Comparison of ENCODE assay signal across 8 mouse cellular contexts in genomic region chr15:81858517-81859329, GRCm38 (mm10). TPM values are rescaled to one million over a fixed set of nuclear protein-coding genes. Genes with fewer than 3 reads are reported as not detected.
DNase-seq lines count a peak whose midpoint lies in the region; ATAC-seq and TF ChIP-seq lines count a peak whose summit lies in the region.

TSS of gene Tob2 (minus strand) at chr15:81858796.

- H3K36me3 ChIP-seq in heart, embryonic 10.5 days, result peaks cover 10% of the 10 kb centered on the region; the same call in 1 of the 2 replicates
- H3K36me3 ChIP-seq in kidney, embryonic 14.5 days (ENCODE audit: control insufficient read depth, insufficient read depth, low read length), result peaks cover under 1% of the 10 kb centered on the region; the same call in 1 of the 2 replicates
- H3K36me3 ChIP-seq in midbrain, postnatal 0 days (ENCODE audit: insufficient read depth, low read length), result no peaks in the 10 kb centered on the region
- no peaks in the 10 kb centered on the region for H3K36me3 ChIP-seq in splenic B cell, adult 2 months (ENCODE audit: control insufficient read depth, insufficient read depth, low read length, poor library complexity, severe bottlenecking)

- peaks cover 2% of the 10 kb centered on the region; the same call in 1 of the 2 replicates for H3K4me1 ChIP-seq in bone marrow, adult 2 months (ENCODE audit: control insufficient read depth, insufficient read depth, low read length)
- peaks cover 18% of the 10 kb centered on the region for H3K4me1 ChIP-seq in heart, embryonic 10.5 days
- 0 out of 2 replicates have a peak, but pooled peaks cover 6% of the 10 kb centered on the region for H3K4me1 ChIP-seq in kidney, embryonic 14.5 days (ENCODE audit: control insufficient read depth, insufficient read depth, low read length)
- peaks cover 4% of the 10 kb centered on the region; the same call in 1 of the 2 replicates for H3K4me1 ChIP-seq in midbrain, postnatal 0 days (ENCODE audit: insufficient read depth, low read length)

- peak; percentile 47; the same call in 1 of the 2 replicates for TF ChIP-seq POLR2A in bone marrow, adult 2 months (IDR thresholded peaks at IDR 0.05; ENCODE audit: borderline replicate concordance, control insufficient read depth, low read depth, low read length)

- TF ChIP-seq CTCF in bone marrow, adult 2 months (IDR thresholded peaks at IDR 0.05; ENCODE audit: control insufficient read depth, insufficient read depth, low read length), result no peak
- TF ChIP-seq CTCF in midbrain, postnatal 0 days (IDR thresholded peaks at IDR 0.05), result peak; percentile 53

- peak; percentile 73 to 77 for DNase-seq in B cell, adult 2 months
- peak; percentile 87 for DNase-seq in heart, embryonic 10.5 days (ENCODE audit: low spot score)
- peak; percentile 69 for DNase-seq in liver
- DNase-seq in midbrain, postnatal 0 days (ENCODE audit: low spot score), result peak; percentile 68
- peak; percentile 74 for DNase-seq in splenic B cell, adult 2 months (ENCODE audit: low read depth, low spot score)

- peak; percentile 37 for ATAC-seq in erythroblast, adult 5-6 weeks (replicated peaks; ENCODE audit: low FRiP score, poor library complexity, severe bottlenecking)
- ATAC-seq in kidney, embryonic 14.5 days (ENCODE audit: low FRiP score, low TSS enrichment), result peak; percentile 22
- ATAC-seq in midbrain, postnatal 0 days (ENCODE audit: low FRiP score), result peak; percentile 2; the same call in 1 of the 2 replicates

- peak within 1 kb of the TSS; percentile 91 for H3K4me2 ChIP-seq in kidney, embryonic 14.5 days (replicated peaks; ENCODE audit: low read depth, low read length)
- peak within 1 kb of the TSS; percentile 92 for H3K4me2 ChIP-seq in midbrain, postnatal 0 days (ENCODE audit: low read depth, low read length, poor library complexity, severe bottlenecking)

- H3K27me3 ChIP-seq in heart, embryonic 10.5 days (ENCODE audit: insufficient read depth, poor library complexity, severe bottlenecking), result no peaks in the 10 kb centered on the region
- no peaks in the 10 kb centered on the region for H3K27me3 ChIP-seq in kidney, embryonic 14.5 days (ENCODE audit: control insufficient read depth, insufficient read depth, low read length)
- no peaks in the 10 kb centered on the region for H3K27me3 ChIP-seq in midbrain, postnatal 0 days (ENCODE audit: insufficient read depth, low read length)
- H3K27me3 ChIP-seq in splenic B cell, adult 2 months (ENCODE audit: control insufficient read depth, insufficient read depth, low read length, poor library complexity, severe bottlenecking), result no peaks in the 10 kb centered on the region

- peak within 1 kb of the TSS; percentile 91 for H3K9ac ChIP-seq in kidney, embryonic 14.5 days (ENCODE audit: low read depth, low read length)
- H3K9ac ChIP-seq in midbrain, postnatal 0 days (replicated peaks; ENCODE audit: low read length, poor library complexity, severe bottlenecking), result peak within 1 kb of the TSS; percentile 61

- H3K9me3 ChIP-seq in heart, embryonic 10.5 days, result no peaks in the 10 kb centered on the region
- no peaks in the 10 kb centered on the region for H3K9me3 ChIP-seq in kidney, embryonic 14.5 days (ENCODE audit: control insufficient read depth, low read length)
- H3K9me3 ChIP-seq in midbrain, postnatal 0 days (ENCODE audit: low read length), result no peaks in the 10 kb centered on the region

- peak within 1 kb of the TSS; percentile 93 for H3K4me3 ChIP-seq in bone marrow, adult 2 months (replicated peaks; ENCODE audit: control insufficient read depth, low read depth, low read length)
- H3K4me3 ChIP-seq in heart, embryonic 10.5 days, result peak within 1 kb of the TSS; percentile 88
- H3K4me3 ChIP-seq in kidney, embryonic 14.5 days (ENCODE audit: low read length), result peak within 1 kb of the TSS; percentile 92
- H3K4me3 ChIP-seq in midbrain, postnatal 0 days (ENCODE audit: low read depth, low read length), result peak within 1 kb of the TSS; percentile 51

- under 1% methylated on average over 44 of the region's 44 CpGs for WGBS in bone marrow, adult 2 months
- WGBS in heart, embryonic 10.5 days, result under 1% methylated on average over 44 of the region's 44 CpGs
- WGBS in kidney, embryonic 14.5 days, result under 1% methylated on average over 44 of the region's 44 CpGs
- WGBS in midbrain, postnatal 0 days, result under 1% methylated on average over 44 of the region's 44 CpGs

- peak within 1 kb of the TSS; percentile 94 for H3K27ac ChIP-seq in bone marrow, adult 2 months (ENCODE audit: control insufficient read depth, insufficient read depth, low read depth, low read length, poor library complexity)
- peak within 1 kb of the TSS; percentile 95 for H3K27ac ChIP-seq in heart, embryonic 10.5 days
- H3K27ac ChIP-seq in kidney, embryonic 14.5 days (ENCODE audit: low read depth, low read length), result peak within 1 kb of the TSS; percentile 97
- peak within 1 kb of the TSS; percentile 91 for H3K27ac ChIP-seq in midbrain, postnatal 0 days (ENCODE audit: low read depth, low read length)

RNA-seq across cellular contexts. Expression of gene Tob2, which starts in this region (rescaled TPM):
- 6.6 and 9.2 TPM in 2 replicates for polyA plus RNA-seq in bone marrow, adult 2 months (2011; ENCODE audit: insufficient read depth, insufficient read length, low replicate concordance, missing spikeins)
- total RNA-seq in erythroblast, adult 5-6 weeks (2015; ENCODE audit: low replicate concordance), result 6.3 and 9.6 TPM in 2 replicates
- total RNA-seq in erythroblast, adult 5-6 weeks (2017; ENCODE audit: low replicate concordance), result 5.3 and 7.2 TPM in 2 replicates
- 13.0 and 15.6 TPM in 2 replicates for polyA plus RNA-seq in heart, embryonic 10.5 days (2016; fragmentation: Nextera tagmentation; extraction: Ambion mirVana)
- 19.4 and 24.1 TPM in 2 replicates for polyA plus RNA-seq in kidney, embryonic 14.5 days (2014; fragmentation: Nextera tagmentation; extraction: Ambion mirVana)
- total RNA-seq in midbrain, postnatal 0 days (2014; rRNA removed), result 10.9 and 15.4 TPM in 2 replicates
- polyA plus RNA-seq in midbrain, postnatal 0 days (2015; fragmentation: Nextera tagmentation; extraction: Ambion mirVana), result 12.2 and 14.2 TPM in 2 replicates

Comparison
In these comparisons a context has a peak if more than half of its experiments do, and no peak if none do; other contexts are left out.
1. Peak in every context shown above with its lines: DNase-seq, ATAC-seq, H3K4me3 ChIP-seq and H3K27ac ChIP-seq.